Mouse (Mus musculus) forebrain, embryonic 16.5 days (tissue): ENCODE measurements at regions not wholly inside any gene's neighbourhood (a gene's known extent, or its start where the extent isn't known, plus 50 kb on each side); places are given as distances from the start of the nearest gene placed in this dataset.

Experiments used
- ATAC-seq: fragments of 200-750 bp; cut with Nextera tagmentation; 2 replicates; pipeline ENCODE4 v1.8.0; 2017; ENCODE audit warnings: mild to moderate bottlenecking, moderate library complexity
- H3K27ac ChIP-seq: fragments of 300-500 bp; sonication (generic); 2 replicates; pipeline ENCODE4 v1.5.1; 2014; ENCODE audit warnings: low read length, control low read depth
- H3K27me3 ChIP-seq: fragments of 300-500 bp; sonication (generic); replicated peaks from 2 replicates; pipeline ENCODE4 v1.6.1; 2014; ENCODE audit warnings: low read length; ENCODE audit not compliant: control insufficient read depth, insufficient read depth
- H3K36me3 ChIP-seq: fragments of 300-500 bp; sonication (generic); 2 replicates; pipeline ENCODE4 v1.6.1; 2014; ENCODE audit not compliant: control insufficient read depth, insufficient read depth
- H3K4me1 ChIP-seq: fragments of 300-500 bp; sonication (generic); replicated peaks from 2 replicates; pipeline ENCODE4 v1.6.1; 2014; ENCODE audit warnings: low read length; ENCODE audit not compliant: control insufficient read depth, insufficient read depth
- H3K4me2 ChIP-seq: fragments of 300-500 bp; sonication (generic); 2 replicates; pipeline ENCODE4 v1.6.1; 2014; ENCODE audit warnings: mild to moderate bottlenecking, low read length, control low read depth
- H3K4me3 ChIP-seq: fragments of 300-500 bp; sonication (generic); replicated peaks from 2 replicates; pipeline ENCODE4 v1.5.1; 2014; ENCODE audit warnings: mild to moderate bottlenecking, low read length, control low read depth
- H3K9ac ChIP-seq: fragments of 300-500 bp; sonication (generic); replicated peaks from 2 replicates; pipeline ENCODE4 v1.6.1; 2014; ENCODE audit warnings: low read depth, low read length, control low read depth
- H3K9me3 ChIP-seq: fragments of 300-500 bp; sonication (generic); 2 replicates; pipeline ENCODE4 v1.6.1; 2016; ENCODE audit warnings: low read length; ENCODE audit not compliant: control insufficient read depth
- WGBS: fragments of 180-500 bp; shearing (Covaris S2); extraction: QIAGEN DNeasy Blood & Tissue Kit; methylation state at CpG from one replicate; pipeline ENCODE4 v1.1.7; 2014; 5-methylcytosine and 5-hydroxymethylcytosine counted together

DNA sequence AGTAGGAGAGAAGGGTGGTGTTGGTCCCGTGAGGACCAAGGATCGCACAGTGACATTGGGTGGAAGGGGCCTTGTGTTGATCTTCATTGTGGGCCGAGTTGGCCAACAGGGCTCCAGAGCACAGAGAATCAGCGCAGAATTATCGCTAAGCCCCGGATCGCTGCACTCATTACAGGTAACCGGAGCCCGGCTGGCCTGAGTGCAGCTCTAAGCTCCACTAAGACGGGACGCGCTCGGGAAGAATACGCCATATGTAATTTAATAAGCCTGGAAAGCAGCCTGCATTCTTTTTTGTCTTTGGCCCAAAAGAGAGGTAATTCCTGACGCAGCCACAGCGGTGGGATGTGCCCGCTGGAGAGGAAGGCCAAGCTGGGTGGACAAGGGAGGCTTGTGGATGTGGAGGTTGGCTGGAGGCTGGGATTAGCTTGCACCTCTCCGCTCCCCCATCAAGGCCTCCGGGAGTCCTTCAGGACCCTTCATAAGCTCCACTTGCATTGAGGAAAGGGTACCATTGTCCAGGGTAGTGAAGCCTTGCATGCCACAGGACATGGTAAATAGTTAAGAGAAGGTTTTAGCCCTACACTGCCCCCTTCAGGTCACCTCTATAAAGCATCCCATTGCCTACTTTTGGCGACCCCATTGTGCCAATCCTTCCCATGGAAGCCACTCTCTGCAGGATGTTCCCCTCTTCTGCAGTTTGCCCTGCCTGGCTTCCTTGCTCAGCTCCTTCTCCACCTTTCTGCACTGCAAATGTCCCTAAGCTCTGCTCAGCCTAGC, 73.1 kb upstream of the Gsc start:
- Histone ChIP-seq H3K4me1 (no peaks in the 10 kb centered on the region), H3K4me2 (no peak overlapping the region), H3K9ac (no peak overlapping the region), H3K4me3 (no peak overlapping the region), H3K27ac (no peak overlapping the region), H3K9me3 (no peaks in the 10 kb centered on the region), H3K36me3 (no peaks in the 10 kb centered on the region), H3K27me3 (no peaks in the 10 kb centered on the region)
- 85% methylated on average over 20 of the region's 20 CpGs for WGBS
- no peak for ATAC-seq

DNA sequence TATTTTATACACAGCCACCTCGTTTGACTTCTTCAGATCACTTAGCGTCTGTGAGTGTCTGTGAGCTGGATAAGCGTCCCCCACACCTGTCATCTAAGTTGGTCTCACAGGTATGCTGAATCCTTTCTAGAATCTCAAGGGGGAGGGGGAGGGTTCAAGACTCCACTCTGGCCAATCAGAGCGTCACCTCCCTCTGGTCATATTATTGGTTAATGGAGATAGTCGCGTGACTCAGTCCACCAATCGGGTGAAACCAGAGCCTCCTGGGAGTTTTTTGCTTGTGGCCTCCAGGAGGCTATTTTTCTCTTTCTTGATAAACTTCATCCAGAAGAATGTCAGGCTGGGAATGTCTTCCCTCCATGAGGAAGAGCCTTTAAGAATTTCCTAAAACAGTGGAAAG, 66.8 kb upstream of the Gsc start:
- WGBS: 94% methylated on average over 7 of the region's 7 CpGs
- Histone ChIP-seq H3K27me3 (no peaks in the 10 kb centered on the region), H3K4me1 (0 out of 2 replicates have a peak, but pooled peaks cover 2% of the 10 kb centered on the region), H3K36me3 (no peaks in the 10 kb centered on the region), H3K4me3 (no peak overlapping the region), H3K27ac (no peak overlapping the region), H3K9me3 (no peaks in the 10 kb centered on the region), H3K9ac (no peak overlapping the region), H3K4me2 (no peak overlapping the region)
- ATAC-seq: no peak

DNA sequence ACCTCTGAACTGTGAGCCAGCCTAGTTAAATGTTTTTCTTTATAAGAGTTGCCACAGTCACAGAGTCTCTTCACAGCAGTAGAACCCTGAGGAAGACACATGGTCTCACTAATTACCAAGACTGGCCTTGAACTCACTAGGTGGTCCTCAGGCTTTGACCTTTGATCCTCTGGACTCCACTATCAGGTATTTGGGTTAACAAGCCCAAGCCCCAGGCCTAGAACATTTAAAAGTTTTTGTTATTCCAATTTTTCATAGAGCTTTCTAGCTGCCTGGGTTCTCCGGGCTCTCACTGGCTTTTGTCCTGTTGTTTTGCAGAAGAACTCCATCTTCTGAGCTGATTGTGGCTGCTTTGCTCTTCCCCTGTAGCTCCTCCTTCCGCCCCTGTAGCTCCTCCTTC, 65.3 kb upstream of the Gsc start:
- WGBS: 98% methylated on average over 2 of the region's 2 CpGs
- Histone ChIP-seq H3K9ac (no peak overlapping the region), H3K36me3 (no peaks in the 10 kb centered on the region), H3K27ac (no peak overlapping the region), H3K4me3 (no peak overlapping the region), H3K9me3 (no peaks in the 10 kb centered on the region), H3K27me3 (no peaks in the 10 kb centered on the region), H3K4me1 (0 out of 2 replicates have a peak, but pooled peaks cover 2% of the 10 kb centered on the region), H3K4me2 (no peak overlapping the region)
- no peak for ATAC-seq

DNA sequence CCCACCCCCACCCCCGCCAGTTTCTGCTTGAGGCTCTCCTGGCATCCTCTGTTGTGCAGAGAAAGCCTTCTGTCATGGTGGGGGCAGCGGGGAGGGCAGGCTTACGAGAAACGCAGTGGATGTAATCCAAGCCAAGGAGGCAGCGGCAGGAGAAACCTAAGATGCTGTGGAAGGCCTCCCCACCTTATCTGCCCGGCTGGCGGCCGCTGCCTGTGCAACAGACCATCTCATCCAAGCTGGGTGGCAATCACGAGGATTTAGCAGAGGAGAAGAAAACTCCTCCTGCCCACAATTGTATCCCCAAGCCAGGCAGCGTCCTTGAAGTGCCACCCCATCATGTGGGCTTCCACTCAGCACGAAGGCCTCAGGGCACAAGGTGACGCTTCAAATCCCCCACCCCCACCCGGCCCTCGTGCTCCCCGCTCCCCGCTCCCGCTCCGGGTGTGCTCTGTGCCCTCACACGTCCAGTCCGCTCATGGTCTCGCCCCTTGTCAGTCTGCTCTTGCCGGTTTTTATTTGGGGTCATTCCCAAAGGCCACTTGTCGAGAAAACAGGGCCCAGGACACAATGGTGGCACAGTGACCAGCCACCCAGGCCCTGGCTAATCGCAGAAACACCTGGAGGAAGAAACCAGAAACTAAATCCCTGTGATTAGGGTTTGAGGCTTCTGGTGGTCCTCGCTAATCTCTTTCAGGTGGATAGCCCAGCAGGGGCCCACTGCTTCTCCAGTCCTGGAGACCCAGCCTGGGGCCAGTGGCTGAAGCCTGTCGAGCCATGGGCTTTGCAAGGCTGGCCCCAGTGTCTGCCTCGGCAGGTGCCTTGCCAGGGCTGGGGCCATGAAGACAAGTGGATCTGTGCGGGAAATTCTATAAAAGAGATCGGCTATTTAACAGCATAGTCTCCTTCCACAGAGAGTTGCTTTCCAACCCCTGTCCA, 58.6 kb upstream of the Gsc start:
- no peak overlapping the region for H3K4me2 ChIP-seq
- no peak overlapping the region for H3K27ac ChIP-seq
- H3K4me3 ChIP-seq: no peak overlapping the region
- H3K4me1 ChIP-seq: peaks cover 2% of the 10 kb centered on the region; the same call in 1 of the 2 replicates
- WGBS: 16% methylated on average over 29 of the region's 29 CpGs
- no peak overlapping the region for H3K9ac ChIP-seq
- no peaks in the 10 kb centered on the region for H3K9me3 ChIP-seq
- no peaks in the 10 kb centered on the region for H3K36me3 ChIP-seq
- no peaks in the 10 kb centered on the region for H3K27me3 ChIP-seq
- ATAC-seq: no peak

DNA sequence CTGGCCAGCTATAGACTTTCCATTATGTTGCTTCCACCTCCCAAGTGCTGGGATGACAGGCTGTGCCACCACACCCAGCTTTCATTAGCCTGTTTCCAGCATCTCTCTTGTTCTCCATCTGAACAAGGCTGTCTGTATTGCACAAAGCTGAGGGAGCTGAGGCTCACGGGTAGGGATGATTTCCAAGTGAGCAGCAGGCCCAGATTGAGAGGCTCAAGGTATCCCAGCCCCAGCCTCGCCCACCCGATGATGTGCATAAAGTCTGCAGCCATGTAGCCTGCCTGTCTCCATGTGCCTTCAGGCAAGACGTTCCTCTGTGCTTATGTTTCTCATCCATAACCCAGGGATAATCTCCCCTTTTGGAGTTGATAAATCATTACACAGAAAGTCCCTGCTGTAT, 57.5 kb upstream of the Gsc start:
- no peak overlapping the region for H3K4me3 ChIP-seq
- WGBS: 79% methylated on average over 4 of the region's 4 CpGs
- H3K27me3 ChIP-seq: no peaks in the 10 kb centered on the region
- H3K9me3 ChIP-seq: peaks cover 2% of the 10 kb centered on the region; the same call in 1 of the 2 replicates
- no peak overlapping the region for H3K9ac ChIP-seq
- ATAC-seq: no peak
- H3K4me2 ChIP-seq: no peak overlapping the region
- peaks cover 1% of the 10 kb centered on the region; the same call in 1 of the 2 replicates for H3K4me1 ChIP-seq
- H3K36me3 ChIP-seq: no peaks in the 10 kb centered on the region
- no peak overlapping the region for H3K27ac ChIP-seq
